Mouse (Mus musculus) frontal cortex, adult 2 months (tissue): ENCODE measurements around the gene Uchl3. TPM values are rescaled to one million over a fixed set of nuclear protein-coding genes. Genes with fewer than 3 reads are reported as not detected.

Experiments
- DNase-seq, 2 experiments: peaks; one replicate each; pipeline ENCODE4 v3.0.0; 2022; ENCODE audit warnings: low spot score in 1 of 2; ENCODE audit errors: extremely low spot score in 1 of 2
- polyA plus RNA-seq: library from polyadenylated mRNA; depleted of rRNA; stranded (reverse); fragments of >200 nt; gene quantifications from 2 replicates; pipeline ENCODE4 v1.2.3, GENCODE M21; 2012; rRNA removed

Gene Uchl3
- polyA plus RNA-seq, 1 experiment, result 56.7 TPM

DNA sequence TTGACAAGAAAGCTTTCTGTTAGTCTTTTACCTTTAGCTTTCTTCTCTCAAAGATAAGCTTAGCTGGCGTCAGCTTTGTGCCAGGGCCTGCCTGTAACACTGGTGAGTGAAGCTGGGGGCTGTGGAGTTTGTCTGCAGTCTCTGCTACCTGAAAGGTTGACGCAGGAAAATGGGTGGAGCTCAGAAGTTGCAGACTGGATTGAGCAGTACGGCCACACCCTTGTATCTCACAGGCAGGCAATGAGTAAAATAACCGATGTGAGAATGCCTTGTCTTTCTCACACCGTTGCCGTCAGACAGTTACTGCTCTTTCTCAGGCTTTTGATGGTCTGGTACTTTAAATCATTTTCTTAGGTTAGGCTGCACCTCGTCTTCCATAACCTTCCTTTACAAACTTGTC lies 12.3 kb downstream of the Uchl3 start:
- no peak for DNase-seq

DNA sequence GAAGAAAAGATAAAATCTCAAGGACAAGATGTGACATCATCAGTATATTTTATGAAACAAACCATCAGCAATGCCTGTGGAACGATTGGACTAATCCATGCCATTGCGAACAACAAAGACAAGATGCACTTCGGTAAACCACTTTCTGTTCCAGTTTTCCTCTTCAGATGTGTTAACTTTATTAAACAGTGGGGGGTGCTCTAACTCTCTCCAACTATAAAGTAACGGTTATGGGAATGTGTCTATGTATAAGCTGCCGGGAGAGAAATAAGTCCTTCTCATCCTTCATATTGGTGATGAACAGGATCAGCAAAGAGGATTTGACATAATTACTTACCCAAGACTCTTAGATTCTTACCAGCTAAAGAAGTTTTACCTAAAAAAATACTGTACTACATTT lies 12.8 kb downstream of the Uchl3 start:
- peak in 1 of 2 experiments; percentile 35 for DNase-seq

- no peak for DNase-seq
Measured at GRCm38 (mm10) chr14:101668626-101669025, 14.9 kb downstream of the Uchl3 start.

- no peak for DNase-seq
Measured at GRCm38 (mm10) chr14:101672226-101672625, 18.5 kb downstream of the Uchl3 start.

DNA sequence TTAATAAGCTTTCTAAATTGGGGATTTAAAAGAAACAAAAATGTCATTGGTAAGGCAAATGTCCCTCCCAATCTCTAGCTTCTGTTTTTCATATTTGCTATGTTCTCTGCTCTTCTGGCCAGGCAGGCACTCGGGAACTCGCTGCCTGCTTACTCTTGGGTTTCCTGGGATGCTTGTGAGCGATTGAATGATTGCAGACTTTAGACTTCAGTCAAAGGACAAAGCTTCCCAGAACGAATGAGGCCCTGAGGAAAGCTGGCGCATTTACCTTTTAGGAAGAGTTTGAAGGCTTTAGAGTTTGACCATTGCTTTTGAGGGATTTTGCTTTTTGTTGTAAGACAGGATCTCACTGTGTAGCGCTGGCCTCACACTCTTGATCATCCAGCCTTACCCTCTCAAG lies 33.9 kb downstream of the Uchl3 start:
- DNase-seq, result no peak

GRCm38 (mm10) chr14:101688406-101688805 lies 34.6 kb downstream of the Uchl3 start:
- DNase-seq, result no peak

GRCm38 (mm10) chr14:101704479-101704878 lies 50.7 kb downstream of the Uchl3 start:
- no peak for DNase-seq

DNA sequence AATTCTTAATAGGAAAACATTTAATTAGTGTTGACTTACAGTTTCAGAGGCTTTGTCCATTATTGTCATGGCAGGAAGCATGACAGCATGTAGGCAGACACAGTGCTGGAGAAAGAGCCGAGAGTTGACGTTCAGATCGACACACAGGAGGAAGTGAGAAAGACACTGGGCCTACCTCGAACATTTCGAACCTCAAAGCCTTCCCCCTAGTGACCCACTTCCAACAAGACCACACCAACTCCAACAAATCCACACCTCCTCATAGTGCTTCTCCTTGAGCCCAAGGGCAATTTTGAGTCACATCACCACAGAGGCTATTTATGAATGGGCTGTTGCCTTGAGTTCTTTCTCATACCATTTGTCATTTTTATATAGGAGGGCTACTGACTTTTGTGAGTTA lies 53.3 kb downstream of the Uchl3 start:
- no peak for DNase-seq

- no peak for DNase-seq
Measured at GRCm38 (mm10) chr14:101714414-101714813, 60.6 kb downstream of the Uchl3 start.

DNA sequence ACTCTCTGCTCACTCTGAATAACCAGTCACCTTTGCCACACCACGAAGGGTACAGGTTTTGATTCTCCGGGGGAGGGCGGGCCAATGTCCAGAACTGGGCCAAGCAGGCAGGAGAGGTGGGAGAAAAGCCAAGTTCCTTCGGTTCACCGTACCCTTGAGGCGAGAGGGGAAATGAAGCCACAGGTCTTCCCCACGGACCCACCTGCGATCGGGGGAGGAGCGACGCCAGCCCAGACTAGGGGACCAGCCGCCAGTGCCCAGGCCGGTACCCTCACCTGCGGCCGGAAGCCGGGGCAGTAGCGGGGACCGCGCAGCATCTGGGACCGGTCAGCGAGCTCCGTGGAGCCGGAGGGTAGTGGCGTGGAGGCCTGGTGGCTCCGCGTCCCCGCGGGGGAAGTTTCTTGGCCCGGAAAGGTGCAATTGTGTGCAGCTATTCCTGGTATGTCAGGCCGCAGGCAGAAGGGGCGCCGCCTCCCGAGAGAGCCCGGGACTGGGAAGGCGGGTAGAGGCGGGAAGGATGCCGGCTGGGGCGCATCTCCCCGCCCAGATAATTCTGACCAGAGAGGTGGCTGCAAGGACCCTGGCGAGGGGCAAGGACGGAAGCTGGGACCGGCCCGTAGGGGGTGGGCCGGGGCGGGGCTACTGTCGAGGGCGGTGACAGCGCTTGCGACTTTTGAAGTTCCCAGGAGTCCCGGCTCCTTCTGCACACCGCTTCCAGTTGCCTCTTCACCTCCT lies 75.6 kb downstream of the Uchl3 start, which contains the start of the genes Gm9922 and Lmo7:
TSS of gene Gm9922 (minus strand) at position 578 of the 735 bp plus-strand sequence.
TSS of gene Lmo7 (plus strand) at position 721 of the 735 bp plus-strand sequence.
- DNase-seq, result peak in 1 of 2 experiments; percentile 10

DNA sequence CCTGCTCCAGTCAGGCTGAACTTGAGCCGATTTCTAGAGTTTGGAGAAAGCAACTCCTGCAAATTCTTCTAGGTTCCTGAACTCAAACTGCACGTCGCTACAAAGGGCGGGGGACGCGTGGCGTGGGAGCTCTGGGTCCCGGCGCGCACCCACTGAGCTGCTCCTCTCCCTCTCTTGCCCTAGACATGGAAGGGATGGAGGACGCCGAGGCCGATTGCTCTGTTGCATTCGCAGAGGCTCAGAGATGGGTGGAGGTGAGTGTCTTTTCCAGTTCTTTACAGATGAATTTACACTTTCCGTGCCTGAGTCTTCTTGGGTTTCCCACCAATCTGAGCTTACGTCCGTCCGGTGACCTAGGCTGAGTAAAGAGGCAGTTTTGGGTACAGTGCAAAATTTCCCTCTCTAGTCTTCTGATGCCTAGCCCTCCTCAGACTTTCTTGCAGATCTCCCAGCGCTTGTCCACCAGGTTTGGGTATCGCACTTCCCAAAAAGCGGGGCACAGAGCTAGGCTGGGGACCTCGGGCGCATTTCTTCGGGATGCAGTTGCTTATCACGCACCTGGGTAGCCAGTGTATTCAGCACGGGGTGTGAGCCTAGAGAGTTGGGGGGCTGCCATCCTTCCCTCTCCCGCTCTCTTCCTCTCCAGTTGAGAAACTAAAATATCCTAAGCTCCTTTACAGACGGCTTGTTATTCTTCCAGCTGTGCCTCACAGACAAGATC lies 76.4 kb downstream of the Uchl3 start:
- DNase-seq, result no peak

- DNase-seq, result no peak
Measured at GRCm38 (mm10) chr14:101733542-101734303, 80.0 kb downstream of the Uchl3 start.

DNA sequence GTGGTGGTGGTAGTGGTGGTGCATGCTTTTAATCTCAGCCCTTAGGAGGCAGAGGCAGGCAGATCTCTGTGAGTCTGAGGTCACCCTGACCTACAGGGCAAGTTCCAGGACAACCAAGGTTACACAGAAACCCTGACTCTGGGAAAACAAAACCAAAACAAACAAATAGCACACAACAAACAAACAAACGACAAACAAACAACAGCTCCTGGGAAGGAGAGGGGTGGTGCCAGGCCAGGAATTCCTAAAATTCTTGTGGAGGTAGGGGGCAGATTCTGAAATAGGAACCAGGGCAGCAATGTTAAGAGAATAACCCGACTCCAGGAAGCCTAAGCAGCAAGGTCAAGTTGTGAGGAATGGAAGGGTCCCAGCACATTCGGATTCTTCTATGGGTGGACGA lies 83.7 kb downstream of the Uchl3 start:
- no peak for DNase-seq

Other genes with a start within 250 kb of the Uchl3 start
- gene Tbc1d4, start 44.8 kb upstream of the Uchl3 start, polyA plus RNA-seq, result 8.9 and 10.1 TPM in 2 replicates
- 52.0 and 59.8 TPM in 2 replicates for gene Commd6, start 13.3 kb upstream of the Uchl3 start, polyA plus RNA-seq
- gene Gm9922, start 75.8 kb downstream of the Uchl3 start, polyA plus RNA-seq, result 0.42 TPM in 1 of 2 replicates, not detected in the other
- gene Lmo7, start 76.0 kb downstream of the Uchl3 start, polyA plus RNA-seq, result 25.3 and 43.6 TPM in 2 replicates